ENCODE assay signal across 1 mouse cellular context in genomic region chr11:98940776-98941175, GRCm38 (mm10).
TF ChIP-seq lines count a peak whose summit lies in the region.

No protein-coding gene starts in this region.

TF ChIP-seq in CH12.LX, 34 proteins besides CTCF, POLR2A, EP300 and RAD21 (continued from another document):
- no peak for TF ChIP-seq RCOR1 (conservative IDR thresholded peaks at IDR 0.05; ENCODE audit: low read depth, low read length)
